ENCODE assay signal across 8 mouse cellular contexts in genomic region chr3:152265351-152266035, GRCm38 (mm10). TPM values are rescaled to one million over a fixed set of nuclear protein-coding genes. Genes with fewer than 3 reads are reported as not detected.
DNase-seq lines count a peak whose midpoint lies in the region; ATAC-seq and TF ChIP-seq lines count a peak whose summit lies in the region.

No protein-coding gene starts in this region.

- H3K4me1 ChIP-seq in erythroblast, embryonic 14.5 days (ENCODE audit: control insufficient read depth), result peaks cover 21% of the 10 kb centered on the region
- peaks cover 35% of the 10 kb centered on the region for H3K4me1 ChIP-seq in embryonic facial prominence, embryonic 10.5 days
- no peaks in the 10 kb centered on the region for H3K4me1 ChIP-seq in kidney, adult 2 months (ENCODE audit: control insufficient read depth, insufficient read depth, low read length)
- H3K4me1 ChIP-seq in liver, embryonic 15.5 days (replicated peaks), result peaks cover 33% of the 10 kb centered on the region
- peaks cover 24% of the 10 kb centered on the region for H3K4me1 ChIP-seq in neural tube, embryonic 12.5 days

- peaks cover 84% of the 10 kb centered on the region for H3K27me3 ChIP-seq in erythroblast, embryonic 14.5 days (ENCODE audit: control insufficient read depth)
- peaks cover 77% of the 10 kb centered on the region for H3K27me3 ChIP-seq in embryonic facial prominence, embryonic 10.5 days (replicated peaks; ENCODE audit: low read depth, poor library complexity, severe bottlenecking)
- no peaks in the 10 kb centered on the region for H3K27me3 ChIP-seq in kidney, adult 2 months (replicated peaks; ENCODE audit: control insufficient read depth, insufficient read depth, low read length)
- peaks cover 83% of the 10 kb centered on the region for H3K27me3 ChIP-seq in liver, embryonic 15.5 days
- H3K27me3 ChIP-seq in neural tube, embryonic 12.5 days (replicated peaks), result peaks cover 24% of the 10 kb centered on the region

- peak overlapping the region; percentile 77 for H3K4me2 ChIP-seq in liver, embryonic 15.5 days
- peak overlapping the region; percentile 95 for H3K4me2 ChIP-seq in neural tube, embryonic 12.5 days (replicated peaks)

- DNase-seq in embryonic facial prominence, embryonic 10.5 days (ENCODE audit: low spot score), result peak; percentile 85
- peak; percentile 81 for DNase-seq in heart, adult 8-10 months (ENCODE audit: low spot score)
- peak; percentile 80 for DNase-seq in kidney, adult 2 months
- peak; percentile 77 for DNase-seq in urinary bladder, postnatal 14 days (ENCODE audit: low spot score)

- H3K9ac ChIP-seq in liver, embryonic 15.5 days, result peak overlapping the region; percentile 42; the same call in 1 of the 2 replicates
- H3K9ac ChIP-seq in neural tube, embryonic 12.5 days, result peak overlapping the region; percentile 70

- ATAC-seq in erythroblast, adult 5-6 weeks (replicated peaks; ENCODE audit: low FRiP score, poor library complexity, severe bottlenecking), result no peak
- peak; percentile 55 for ATAC-seq in liver, embryonic 15.5 days (ENCODE audit: insufficient read depth)
- peak; percentile 89 for ATAC-seq in neural tube, embryonic 12.5 days (ENCODE audit: low FRiP score, low read depth)

- H3K4me3 ChIP-seq in erythroblast, embryonic 14.5 days (replicated peaks), result peak overlapping the region; percentile 46
- H3K4me3 ChIP-seq in embryonic facial prominence, embryonic 10.5 days, result peak overlapping the region; percentile 72
- H3K4me3 ChIP-seq in kidney, adult 2 months (ENCODE audit: insufficient read depth, low read depth, low read length), result peak overlapping the region; percentile 48
- peak overlapping the region; percentile 58 for H3K4me3 ChIP-seq in liver, embryonic 15.5 days (replicated peaks)
- H3K4me3 ChIP-seq in neural tube, embryonic 12.5 days, result peak overlapping the region; percentile 51

- TF ChIP-seq POLR2A in kidney, adult 2 months (IDR thresholded peaks at IDR 0.05; ENCODE audit: low read depth, low read length), result no peak

- H3K36me3 ChIP-seq in erythroblast, embryonic 14.5 days (ENCODE audit: control insufficient read depth), result no peaks in the 10 kb centered on the region
- H3K36me3 ChIP-seq in embryonic facial prominence, embryonic 10.5 days (replicated peaks), result no peaks in the 10 kb centered on the region
- H3K36me3 ChIP-seq in kidney, adult 2 months (ENCODE audit: control insufficient read depth, insufficient read depth, low read length), result no peaks in the 10 kb centered on the region
- H3K36me3 ChIP-seq in liver, embryonic 15.5 days (replicated peaks), result no peaks in the 10 kb centered on the region
- no peaks in the 10 kb centered on the region for H3K36me3 ChIP-seq in neural tube, embryonic 12.5 days

- TF ChIP-seq CTCF in kidney, adult 2 months (conservative IDR thresholded peaks at IDR 0.05; ENCODE audit: insufficient read depth, insufficient read length, low read depth, low read length), result no peak

- H3K9me3 ChIP-seq in erythroblast, embryonic 14.5 days (ENCODE audit: control insufficient read depth, low read length), result no peaks in the 10 kb centered on the region
- H3K9me3 ChIP-seq in embryonic facial prominence, embryonic 10.5 days, result no peaks in the 10 kb centered on the region
- H3K9me3 ChIP-seq in liver, embryonic 15.5 days (replicated peaks), result no peaks in the 10 kb centered on the region
- H3K9me3 ChIP-seq in neural tube, embryonic 12.5 days, result no peaks in the 10 kb centered on the region

- WGBS in embryonic facial prominence, embryonic 10.5 days, result 1% methylated on average over 62 of the region's 63 CpGs
- 3% methylated on average over 63 of the region's 63 CpGs for WGBS in kidney, adult 2 months
- WGBS in liver, embryonic 15.5 days (ENCODE audit: insufficient replicate concordance), result 2% methylated on average over 63 of the region's 63 CpGs
- WGBS in neural tube, embryonic 12.5 days, result under 1% methylated on average over 61 of the region's 63 CpGs

- peak overlapping the region; percentile 86 for H3K27ac ChIP-seq in embryonic facial prominence, embryonic 10.5 days (replicated peaks)
- H3K27ac ChIP-seq in kidney, adult 2 months (ENCODE audit: insufficient read depth, low read depth, low read length), result peak overlapping the region; percentile 8
- H3K27ac ChIP-seq in liver, embryonic 15.5 days (replicated peaks), result no peak overlapping the region
- no peak overlapping the region for H3K27ac ChIP-seq in neural tube, embryonic 12.5 days

RNA-seq across cellular contexts. Expression of gene Nexn, which starts 0.7 kb away (rescaled TPM):
- polyA plus RNA-seq in erythroblast, embryonic 14.5 days (2012), result not detected in 2 replicates
- total RNA-seq in erythroblast, adult 5-6 weeks (2015; ENCODE audit: low replicate concordance), result not detected in 2 replicates
- not detected in 2 replicates for total RNA-seq in erythroblast, adult 5-6 weeks (2017; ENCODE audit: low replicate concordance)
- polyA plus RNA-seq in embryonic facial prominence, embryonic 10.5 days (2016; fragmentation: Nextera tagmentation; extraction: Ambion mirVana), result 3.9 and 5.7 TPM in 2 replicates
- 100 to 1,000 TPM; 264 to 407 (median 333) TPM for total RNA-seq in heart, adult 8-10 months (2022)
- polyA plus RNA-seq in kidney, adult 2 months (2012; rRNA removed), result 0.11 and 0.38 TPM in 2 replicates
- polyA plus RNA-seq in liver, embryonic 15.5 days (2015; fragmentation: Nextera tagmentation; extraction: Ambion mirVana), result 1.5 and 1.7 TPM in 2 replicates
- polyA plus RNA-seq in neural tube, embryonic 12.5 days (2016; fragmentation: Nextera tagmentation; extraction: Ambion mirVana), result 5.1 and 9.0 TPM in 2 replicates

RNA-seq across cellular contexts. Expression of gene Fubp1, which starts 55.3 kb away (rescaled TPM):
- 27.0 and 29.1 TPM in 2 replicates for polyA plus RNA-seq in erythroblast, embryonic 14.5 days (2012)
- 48.9 and 97.6 TPM in 2 replicates for total RNA-seq in erythroblast, adult 5-6 weeks (2015; ENCODE audit: low replicate concordance)
- total RNA-seq in erythroblast, adult 5-6 weeks (2017; ENCODE audit: low replicate concordance), result 108 and 142 TPM in 2 replicates
- polyA plus RNA-seq in embryonic facial prominence, embryonic 10.5 days (2016; fragmentation: Nextera tagmentation; extraction: Ambion mirVana), result 438 and 447 TPM in 2 replicates
- 10 to 100 TPM; 44.3 to 55.0 (median 52.5) TPM for total RNA-seq in heart, adult 8-10 months (2022)
- polyA plus RNA-seq in kidney, adult 2 months (2012; rRNA removed), result 40.8 and 49.0 TPM in 2 replicates
- polyA plus RNA-seq in liver, embryonic 15.5 days (2015; fragmentation: Nextera tagmentation; extraction: Ambion mirVana), result 55.1 and 57.1 TPM in 2 replicates
- 337 and 352 TPM in 2 replicates for polyA plus RNA-seq in neural tube, embryonic 12.5 days (2016; fragmentation: Nextera tagmentation; extraction: Ambion mirVana)

RNA-seq across cellular contexts. Expression of gene Dnajb4, which starts 55.4 kb away (rescaled TPM):
- 0.78 and 0.87 TPM in 2 replicates for polyA plus RNA-seq in erythroblast, embryonic 14.5 days (2012)
- total RNA-seq in erythroblast, adult 5-6 weeks (2015; ENCODE audit: low replicate concordance), result 166 and 217 TPM in 2 replicates
- 316 and 353 TPM in 2 replicates for total RNA-seq in erythroblast, adult 5-6 weeks (2017; ENCODE audit: low replicate concordance)
- polyA plus RNA-seq in embryonic facial prominence, embryonic 10.5 days (2016; fragmentation: Nextera tagmentation; extraction: Ambion mirVana), result 18.5 and 20.1 TPM in 2 replicates
- 100 to 1,000 TPM in 2 of 4 experiments, 10 to 100 TPM in 2; 88.0 to 125 (median 101) TPM for total RNA-seq in heart, adult 8-10 months (2022)
- 5.5 and 9.8 TPM in 2 replicates for polyA plus RNA-seq in kidney, adult 2 months (2012; rRNA removed)
- 35.3 and 36.8 TPM in 2 replicates for polyA plus RNA-seq in liver, embryonic 15.5 days (2015; fragmentation: Nextera tagmentation; extraction: Ambion mirVana)
- 30.3 and 31.5 TPM in 2 replicates for polyA plus RNA-seq in neural tube, embryonic 12.5 days (2016; fragmentation: Nextera tagmentation; extraction: Ambion mirVana)

Comparison
In these comparisons a context has a peak if more than half of its experiments do, and no peak if none do; other contexts are left out.
1. H3K27ac ChIP-seq: peak in embryonic facial prominence, embryonic 10.5 days (single experiment) and kidney, adult 2 months (single experiment); none in liver, embryonic 15.5 days (single experiment) and neural tube, embryonic 12.5 days (single experiment).
2. Peak in every context shown above with its lines, with median percentiles within 50 percentile points of each other: H3K4me3 ChIP-seq and DNase-seq.